Mouse (Mus musculus) forebrain, embryonic 13.5 days (tissue): ENCODE measurements around the gene Upp2. TPM values are rescaled to one million over a fixed set of nuclear protein-coding genes. Genes with fewer than 3 reads are reported as not detected.

Source experiments
- ATAC-seq: fragments of 200-750 bp; cut with Nextera tagmentation; 2 replicates; pipeline ENCODE4 v1.8.0; 2017
- H3K27ac ChIP-seq: fragments of 300-500 bp; sonication (generic); 2 replicates; pipeline ENCODE4 v1.5.1; 2015; ENCODE audit warnings: inconsistent platforms, mild to moderate bottlenecking, moderate library complexity
- H3K27me3 ChIP-seq: fragments of 300-500 bp; sonication (generic); 2 replicates; pipeline ENCODE4 v1.6.1; 2015; ENCODE audit warnings: mild to moderate bottlenecking, inconsistent platforms
- H3K36me3 ChIP-seq: fragments of 300-500 bp; sonication (generic); 2 replicates; pipeline ENCODE4 v1.6.1; 2015; ENCODE audit warnings: mild to moderate bottlenecking, inconsistent platforms; ENCODE audit not compliant: poor library complexity, severe bottlenecking
- H3K4me1 ChIP-seq: fragments of 300-500 bp; sonication (generic); 2 replicates; pipeline ENCODE4 v1.6.1; 2015; ENCODE audit warnings: inconsistent platforms
- H3K4me2 ChIP-seq: fragments of 300-500 bp; sonication (generic); 2 replicates; pipeline ENCODE4 v1.6.1; 2015; ENCODE audit warnings: inconsistent platforms, mild to moderate bottlenecking, moderate library complexity
- H3K4me3 ChIP-seq: fragments of 300-500 bp; sonication (generic); 2 replicates; pipeline ENCODE4 v1.5.1; 2015; ENCODE audit warnings: mild to moderate bottlenecking, inconsistent platforms
- H3K9ac ChIP-seq: fragments of 300-500 bp; sonication (generic); 2 replicates; pipeline ENCODE4 v1.6.1; 2015; ENCODE audit warnings: mild to moderate bottlenecking, inconsistent platforms
- H3K9me3 ChIP-seq: fragments of 300-500 bp; sonication (generic); replicated peaks from 2 replicates; pipeline ENCODE4 v1.6.1; 2016; ENCODE audit warnings: inconsistent platforms
- WGBS: fragments of 180-500 bp; shearing (Covaris S2); methylation state at CpG from one replicate; pipeline ENCODE4 v1.1.7; 2015; 5-methylcytosine and 5-hydroxymethylcytosine counted together
- polyA plus RNA-seq: library from polyadenylated mRNA; unstranded; fragments of >200 nt; fragmentation: Nextera tagmentation; extraction: Ambion mirVana; gene quantifications from 2 replicates; pipeline ENCODE4 v1.2.1, GENCODE M21; 2015

Gene Upp2
- polyA plus RNA-seq, 1 experiment from 2014 or later = 9.3 TPM

DNA sequence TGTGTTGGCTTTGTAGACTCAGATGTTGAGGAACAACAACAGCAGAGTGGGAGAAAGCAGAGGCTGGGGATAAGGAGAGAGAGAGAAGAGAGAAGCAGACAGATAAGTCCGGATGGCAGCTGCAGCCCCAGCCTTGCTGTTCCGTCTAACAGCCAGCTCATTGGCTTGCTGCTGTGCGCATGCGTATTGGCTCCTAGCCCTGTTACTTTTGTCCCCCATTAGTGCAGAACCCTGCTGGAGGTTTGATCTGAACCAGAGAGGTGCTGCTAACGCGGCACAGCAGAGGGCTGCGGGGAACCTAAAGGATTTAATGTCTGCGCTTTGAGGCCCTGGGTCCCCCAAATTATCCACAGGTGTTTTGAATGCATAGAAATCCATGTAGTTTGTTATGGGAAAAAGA, 219.6 kb downstream of the Upp2 start:
- 61% methylated on average over 8 of the region's 8 CpGs for WGBS
- ATAC-seq = peak; percentile 66
- peak overlapping the region; percentile 6; the same call in 1 of the 2 replicates for H3K27ac ChIP-seq
- H3K36me3 ChIP-seq = no peaks in the 10 kb centered on the region
- peaks cover 15% of the 10 kb centered on the region; the same call in 1 of the 2 replicates for H3K4me1 ChIP-seq
- H3K4me2 ChIP-seq = no peak overlapping the region
- H3K9ac ChIP-seq = no peak overlapping the region
- no peaks in the 10 kb centered on the region for H3K27me3 ChIP-seq
- no peak overlapping the region for H3K4me3 ChIP-seq
- H3K9me3 ChIP-seq = no peaks in the 10 kb centered on the region

- Histone ChIP-seq H3K4me1 (peaks cover 15% of the 10 kb centered on the region; the same call in 1 of the 2 replicates), H3K27me3 (no peaks in the 10 kb centered on the region), H3K9ac (no peak overlapping the region), H3K27ac (no peak overlapping the region), H3K4me2 (no peak overlapping the region; the same call in 1 of the 2 replicates), H3K36me3 (no peaks in the 10 kb centered on the region), H3K9me3 (no peaks in the 10 kb centered on the region), H3K4me3 (no peak overlapping the region)
- ATAC-seq = peak; percentile 50
- WGBS = 27% methylated on average over 7 of the region's 7 CpGs
These were observed 220.3 kb downstream of the Upp2 start for GRCm38 (mm10) chr2:58787360-58787759.

- no peak overlapping the region for H3K27ac ChIP-seq
- 91% methylated on average over 7 of the region's 7 CpGs for WGBS
- no peak overlapping the region for H3K9ac ChIP-seq
- ATAC-seq = no peak
- H3K4me1 ChIP-seq = peaks cover 15% of the 10 kb centered on the region; the same call in 1 of the 2 replicates
- no peaks in the 10 kb centered on the region for H3K36me3 ChIP-seq
- no peak overlapping the region for H3K4me3 ChIP-seq
- H3K9me3 ChIP-seq = no peaks in the 10 kb centered on the region
- H3K27me3 ChIP-seq = no peaks in the 10 kb centered on the region
- H3K4me2 ChIP-seq = no peak overlapping the region
These were observed 222.8 kb downstream of the Upp2 start for GRCm38 (mm10) chr2:58789934-58790333.

GRCm38 (mm10) chr2:58790361-58790760, 223.3 kb downstream of the Upp2 start:
- H3K9me3 ChIP-seq = no peaks in the 10 kb centered on the region
- ATAC-seq = no peak
- H3K36me3 ChIP-seq = no peaks in the 10 kb centered on the region
- no peak overlapping the region for H3K9ac ChIP-seq
- no peak overlapping the region for H3K4me2 ChIP-seq
- H3K4me3 ChIP-seq = no peak overlapping the region
- WGBS = 85% methylated on average over 4 of the region's 4 CpGs
- H3K4me1 ChIP-seq = peaks cover 15% of the 10 kb centered on the region; the same call in 1 of the 2 replicates
- H3K27me3 ChIP-seq = no peaks in the 10 kb centered on the region
- H3K27ac ChIP-seq = no peak overlapping the region

GRCm38 (mm10) chr2:58794489-58794888, 227.4 kb downstream of the Upp2 start:
- Histone ChIP-seq H3K27ac (no peak overlapping the region), H3K4me1 (0 out of 2 replicates have a peak, but pooled peaks cover 3% of the 10 kb centered on the region), H3K36me3 (no peaks in the 10 kb centered on the region), H3K4me3 (no peak overlapping the region), H3K27me3 (no peaks in the 10 kb centered on the region), H3K9ac (no peak overlapping the region), H3K4me2 (no peak overlapping the region), H3K9me3 (no peaks in the 10 kb centered on the region)
- 73% methylated on average over 15 of the region's 15 CpGs for WGBS
- ATAC-seq = no peak

DNA sequence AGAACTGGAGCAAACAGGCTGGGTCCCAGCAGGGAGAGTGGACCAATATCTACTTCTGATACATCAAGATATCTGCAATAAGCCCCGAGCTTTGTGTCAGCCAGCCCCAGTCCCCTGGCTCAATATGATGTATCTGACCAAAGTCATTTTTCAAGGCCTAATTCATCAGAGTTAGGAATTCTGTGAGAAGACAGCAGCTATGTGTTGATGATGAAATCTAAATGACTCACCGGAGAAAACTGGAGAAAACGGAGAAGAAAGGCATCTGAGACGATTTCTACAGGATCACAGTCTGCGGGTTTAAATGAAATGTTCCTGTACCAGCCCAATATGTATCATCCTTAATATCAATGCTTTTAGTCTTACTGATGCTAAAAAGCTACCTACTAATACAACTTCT, 228.3 kb downstream of the Upp2 start:
- WGBS = 94% methylated on average over 5 of the region's 5 CpGs
- Histone ChIP-seq H3K27me3 (no peaks in the 10 kb centered on the region), H3K9ac (no peak overlapping the region), H3K4me3 (no peak overlapping the region), H3K4me2 (no peak overlapping the region), H3K36me3 (no peaks in the 10 kb centered on the region), H3K9me3 (no peaks in the 10 kb centered on the region), H3K27ac (no peak overlapping the region), H3K4me1 (0 out of 2 replicates have a peak, but pooled peaks cover 3% of the 10 kb centered on the region)
- no peak for ATAC-seq

GRCm38 (mm10) chr2:58797506-58797905, 230.4 kb downstream of the Upp2 start:
- peak; percentile 55; the same call in 1 of the 2 replicates for ATAC-seq
- Histone ChIP-seq H3K4me1 (0 out of 2 replicates have a peak, but pooled peaks cover 3% of the 10 kb centered on the region), H3K9ac (no peak overlapping the region), H3K27me3 (no peaks in the 10 kb centered on the region), H3K36me3 (no peaks in the 10 kb centered on the region), H3K4me3 (no peak overlapping the region), H3K27ac (no peak overlapping the region), H3K4me2 (no peak overlapping the region), H3K9me3 (no peaks in the 10 kb centered on the region)
- WGBS = 20% methylated on average over 4 of the region's 4 CpGs

DNA sequence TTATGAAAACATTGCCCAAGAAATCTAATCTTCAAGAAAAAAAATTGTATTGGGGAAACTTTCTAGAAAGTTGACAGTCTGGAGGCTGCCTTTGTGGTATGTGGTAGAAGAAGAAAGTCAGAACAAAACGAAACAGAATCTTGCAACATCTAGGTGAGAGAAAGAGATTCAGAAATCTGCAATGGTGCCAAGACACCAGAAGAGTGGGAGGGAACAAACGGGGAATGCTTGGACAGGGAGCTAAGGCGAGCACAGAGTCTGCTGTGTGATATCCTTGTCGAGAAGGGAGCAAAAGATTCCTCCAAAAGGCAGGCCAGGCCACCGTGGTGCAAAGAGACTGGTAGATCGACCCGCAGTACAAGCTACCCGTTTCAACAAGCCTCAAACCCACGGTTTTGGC, 232.0 kb downstream of the Upp2 start:
- WGBS = 89% methylated on average over 9 of the region's 9 CpGs
- Histone ChIP-seq H3K4me1 (0 out of 2 replicates have a peak, but pooled peaks cover 3% of the 10 kb centered on the region), H3K27ac (no peak overlapping the region), H3K9ac (no peak overlapping the region), H3K4me3 (no peak overlapping the region), H3K4me2 (no peak overlapping the region), H3K27me3 (no peaks in the 10 kb centered on the region), H3K9me3 (no peaks in the 10 kb centered on the region), H3K36me3 (no peaks in the 10 kb centered on the region)
- ATAC-seq = no peak

DNA sequence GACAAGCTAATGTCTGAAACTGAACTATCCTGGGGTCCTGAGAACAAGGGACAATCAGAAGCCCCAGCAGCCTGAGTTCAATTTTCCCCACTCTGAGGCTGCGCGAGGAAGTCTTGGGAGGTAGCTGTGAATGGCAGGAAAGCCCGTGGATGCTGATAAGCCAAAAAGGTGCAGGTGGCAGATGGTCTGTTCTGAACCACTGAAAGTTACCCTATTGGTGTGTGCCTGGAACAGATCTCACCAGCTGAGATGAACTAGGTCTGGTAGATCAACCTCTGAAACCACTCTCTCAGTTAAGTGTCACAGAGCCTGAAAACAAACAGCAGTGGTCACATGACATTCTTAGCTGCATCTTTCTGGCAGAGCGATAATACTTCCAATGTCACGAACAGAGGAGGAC, 232.5 kb downstream of the Upp2 start:
- Histone ChIP-seq H3K27ac (no peak overlapping the region), H3K9me3 (no peaks in the 10 kb centered on the region), H3K27me3 (no peaks in the 10 kb centered on the region), H3K36me3 (no peaks in the 10 kb centered on the region), H3K4me2 (no peak overlapping the region), H3K4me1 (0 out of 2 replicates have a peak, but pooled peaks cover 3% of the 10 kb centered on the region), H3K4me3 (no peak overlapping the region), H3K9ac (no peak overlapping the region)
- 92% methylated on average over 5 of the region's 5 CpGs for WGBS
- ATAC-seq = no peak

DNA sequence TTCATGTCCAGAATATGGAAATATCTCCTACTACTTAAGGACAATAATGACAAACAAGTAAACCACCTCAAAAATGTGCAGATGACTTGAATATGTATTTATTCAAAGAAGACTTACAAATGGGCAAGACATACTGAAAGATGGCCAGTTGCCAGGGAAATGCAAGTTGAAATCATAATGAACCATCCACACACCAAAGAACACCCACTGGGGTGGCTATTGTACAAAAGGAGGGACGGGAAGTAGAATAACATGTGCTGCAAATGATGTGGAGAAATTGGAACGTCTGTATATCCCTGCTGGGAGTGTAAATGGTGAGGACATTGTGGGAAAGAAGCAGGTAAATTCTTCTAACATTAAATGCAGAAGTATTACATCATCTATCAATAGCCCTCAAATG, 245.8 kb downstream of the Upp2 start:
- H3K4me1 ChIP-seq = 0 out of 2 replicates have a peak, but pooled peaks cover 3% of the 10 kb centered on the region
- H3K27me3 ChIP-seq = no peaks in the 10 kb centered on the region
- H3K4me2 ChIP-seq = no peak overlapping the region
- no peak for ATAC-seq
- 24% methylated on average over 2 of the region's 2 CpGs for WGBS
- no peak overlapping the region for H3K27ac ChIP-seq
- H3K36me3 ChIP-seq = no peaks in the 10 kb centered on the region
- no peak overlapping the region for H3K4me3 ChIP-seq
- H3K9ac ChIP-seq = no peak overlapping the region
- H3K9me3 ChIP-seq = 0 out of 2 replicates have a peak, but pooled peaks cover 3% of the 10 kb centered on the region

DNA sequence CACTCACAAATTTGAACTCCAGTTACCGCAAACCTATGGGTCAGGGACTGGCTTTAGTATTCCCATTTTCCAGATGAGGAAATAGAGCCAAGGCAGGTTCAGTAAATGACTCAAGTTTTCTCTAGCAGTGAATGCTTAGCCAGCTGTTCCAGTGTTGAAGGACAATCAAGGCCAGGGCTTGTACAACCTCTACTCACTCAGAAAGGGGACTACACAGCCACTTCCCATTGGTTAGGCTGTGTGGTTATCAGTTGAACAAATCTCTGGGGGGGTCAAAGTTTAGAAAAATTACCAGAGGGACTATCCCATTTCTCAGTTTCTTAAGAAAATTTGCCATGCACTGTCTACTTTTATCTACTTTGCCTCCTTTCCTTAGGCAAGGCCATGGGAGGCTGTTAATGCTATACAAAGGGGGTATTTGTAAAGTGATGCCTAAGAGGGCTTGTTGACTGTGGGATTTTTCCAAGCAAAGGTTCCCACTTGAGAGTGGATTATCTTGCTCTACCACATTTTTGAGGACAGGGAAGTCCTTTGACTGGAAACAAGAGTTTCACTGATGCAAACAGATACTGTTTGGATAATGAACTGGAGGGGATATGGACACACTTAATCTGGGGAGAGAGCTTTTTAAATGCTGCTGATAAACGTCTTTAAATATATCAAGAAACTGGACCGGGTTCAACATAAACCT, 262.0 kb downstream of the Upp2 start:
- H3K9me3 ChIP-seq = no peaks in the 10 kb centered on the region
- no peak overlapping the region for H3K9ac ChIP-seq
- no peaks in the 10 kb centered on the region for H3K27me3 ChIP-seq
- ATAC-seq = no peak
- no peak overlapping the region for H3K4me3 ChIP-seq
- no peak overlapping the region for H3K4me2 ChIP-seq
- 71% methylated on average over 3 of the region's 3 CpGs for WGBS
- no peak overlapping the region for H3K27ac ChIP-seq
- H3K36me3 ChIP-seq = no peaks in the 10 kb centered on the region
- H3K4me1 ChIP-seq = no peaks in the 10 kb centered on the region

GRCm38 (mm10) chr2:58829981-58830742, 263.1 kb downstream of the Upp2 start:
- 0 out of 2 replicates have a peak, but pooled peaks cover 2% of the 10 kb centered on the region for H3K4me1 ChIP-seq
- H3K9ac ChIP-seq = no peak overlapping the region
- no peak overlapping the region for H3K4me2 ChIP-seq
- ATAC-seq = 0 out of 2 replicates have a peak, but pooled peaks have one; percentile 50
- no peaks in the 10 kb centered on the region for H3K27me3 ChIP-seq
- H3K36me3 ChIP-seq = no peaks in the 10 kb centered on the region
- 71% methylated on average over 7 of the region's 7 CpGs for WGBS
- no peaks in the 10 kb centered on the region for H3K9me3 ChIP-seq
- H3K4me3 ChIP-seq = no peak overlapping the region
- no peak overlapping the region for H3K27ac ChIP-seq
